Mouse (Mus musculus): ENCODE measurements at regions not wholly inside any gene's neighbourhood (a gene's known extent, or its start where the extent isn't known, plus 50 kb on each side); places are given as distances from the start of the nearest gene placed in this dataset.

GRCm38 (mm10) chr13:107927499-107928215 is 116.6 kb upstream of the Smim15 start:
- Histone ChIP-seq H3K36me3 (ENCODE audit: insufficient read depth, low read length) (no peaks in the 10 kb centered on the region), H3K4me1 (ENCODE audit: insufficient read depth, low read length) (peaks cover 8% of the 10 kb centered on the region), H3K4me3 (ENCODE audit: low read length) (no peak overlapping the region), H3K9me3 (ENCODE audit: low read length) (no peaks in the 10 kb centered on the region), H3K4me2 (replicated peaks; ENCODE audit: low read depth, low read length) (no peak overlapping the region), H3K27ac (ENCODE audit: low read length) (no peak overlapping the region), H3K27me3 (ENCODE audit: insufficient read depth, low read length) (0 out of 2 replicates have a peak, but pooled peaks cover 4% of the 10 kb centered on the region), H3K9ac (replicated peaks; ENCODE audit: low read length) (no peak overlapping the region)
- 83% methylated on average over 10 of the region's 10 CpGs for WGBS
- ATAC-seq (ENCODE audit: low FRiP score, low TSS enrichment): no peak

- H3K4me3 ChIP-seq (ENCODE audit: low read length): no peak overlapping the region
- no peaks in the 10 kb centered on the region for H3K27me3 ChIP-seq (ENCODE audit: insufficient read depth, low read length)
- H3K27ac ChIP-seq (ENCODE audit: low read length): no peak overlapping the region
- no peak overlapping the region for H3K4me2 ChIP-seq (replicated peaks; ENCODE audit: low read depth, low read length)
- H3K36me3 ChIP-seq (ENCODE audit: insufficient read depth, low read length): no peaks in the 10 kb centered on the region
- H3K4me1 ChIP-seq (ENCODE audit: insufficient read depth, low read length): no peaks in the 10 kb centered on the region; the same call in 1 of the 2 replicates
- 0 out of 2 replicates have a peak, but pooled peaks have one; percentile 49 for ATAC-seq (ENCODE audit: low FRiP score, low TSS enrichment)
- H3K9me3 ChIP-seq (ENCODE audit: low read length): no peaks in the 10 kb centered on the region
- H3K9ac ChIP-seq (replicated peaks; ENCODE audit: low read length): no peak overlapping the region
- WGBS: 58% methylated on average over 8 of the region's 8 CpGs
Observed at GRCm38 (mm10) chr13:107925470-107925869, 118.8 kb upstream of the Smim15 start.

- peak; percentile 42; the same call in 1 of the 2 replicates for ATAC-seq (ENCODE audit: low FRiP score, low TSS enrichment)
- Histone ChIP-seq H3K27me3 (ENCODE audit: insufficient read depth, low read length) (no peaks in the 10 kb centered on the region), H3K9ac (replicated peaks; ENCODE audit: low read length) (no peak overlapping the region), H3K4me2 (replicated peaks; ENCODE audit: low read depth, low read length) (no peak overlapping the region), H3K27ac (ENCODE audit: low read length) (no peak overlapping the region), H3K4me1 (ENCODE audit: insufficient read depth, low read length) (no peaks in the 10 kb centered on the region; the same call in 1 of the 2 replicates), H3K36me3 (ENCODE audit: insufficient read depth, low read length) (no peaks in the 10 kb centered on the region), H3K9me3 (ENCODE audit: low read length) (no peaks in the 10 kb centered on the region), H3K4me3 (ENCODE audit: low read length) (no peak overlapping the region)
- WGBS: 53% methylated on average over 19 of the region's 19 CpGs
Observed at GRCm38 (mm10) chr13:107923129-107924114, 120.8 kb upstream of the Smim15 start.

- no peaks in the 10 kb centered on the region for H3K9me3 ChIP-seq (ENCODE audit: low read length)
- no peak overlapping the region for H3K4me3 ChIP-seq (ENCODE audit: low read length)
- ATAC-seq (ENCODE audit: low FRiP score, low TSS enrichment): no peak
- no peak overlapping the region for H3K4me2 ChIP-seq (replicated peaks; ENCODE audit: low read depth, low read length)
- H3K27me3 ChIP-seq (ENCODE audit: insufficient read depth, low read length): no peaks in the 10 kb centered on the region
- H3K36me3 ChIP-seq (ENCODE audit: insufficient read depth, low read length): no peaks in the 10 kb centered on the region
- no peaks in the 10 kb centered on the region; the same call in 1 of the 2 replicates for H3K4me1 ChIP-seq (ENCODE audit: insufficient read depth, low read length)
- no peak overlapping the region for H3K9ac ChIP-seq (replicated peaks; ENCODE audit: low read length)
- no peak overlapping the region for H3K27ac ChIP-seq (ENCODE audit: low read length)
- WGBS: 69% methylated on average over 3 of the region's 3 CpGs
Observed at GRCm38 (mm10) chr13:107919403-107919802, 124.8 kb upstream of the Smim15 start.

GRCm38 (mm10) chr13:107918478-107918877 is 125.8 kb upstream of the Smim15 start:
- H3K9me3 ChIP-seq (ENCODE audit: low read length): no peaks in the 10 kb centered on the region
- H3K36me3 ChIP-seq (ENCODE audit: insufficient read depth, low read length): no peaks in the 10 kb centered on the region
- H3K27me3 ChIP-seq (ENCODE audit: insufficient read depth, low read length): no peaks in the 10 kb centered on the region
- ATAC-seq (ENCODE audit: low FRiP score, low TSS enrichment): no peak
- H3K4me3 ChIP-seq (ENCODE audit: low read length): no peak overlapping the region
- H3K27ac ChIP-seq (ENCODE audit: low read length): no peak overlapping the region
- H3K4me2 ChIP-seq (replicated peaks; ENCODE audit: low read depth, low read length): no peak overlapping the region
- peaks cover 3% of the 10 kb centered on the region; the same call in 1 of the 2 replicates for H3K4me1 ChIP-seq (ENCODE audit: insufficient read depth, low read length)
- no peak overlapping the region for H3K9ac ChIP-seq (replicated peaks; ENCODE audit: low read length)
- WGBS: 86% methylated on average over 7 of the region's 7 CpGs

GRCm38 (mm10) chr13:107918065-107918464 is 126.2 kb upstream of the Smim15 start:
- no peaks in the 10 kb centered on the region for H3K36me3 ChIP-seq (ENCODE audit: insufficient read depth, low read length)
- no peaks in the 10 kb centered on the region for H3K27me3 ChIP-seq (ENCODE audit: insufficient read depth, low read length)
- no peak overlapping the region for H3K4me2 ChIP-seq (replicated peaks; ENCODE audit: low read depth, low read length)
- WGBS: 90% methylated on average over 10 of the region's 10 CpGs
- no peak overlapping the region for H3K9ac ChIP-seq (replicated peaks; ENCODE audit: low read length)
- peaks cover 3% of the 10 kb centered on the region; the same call in 1 of the 2 replicates for H3K4me1 ChIP-seq (ENCODE audit: insufficient read depth, low read length)
- no peaks in the 10 kb centered on the region for H3K9me3 ChIP-seq (ENCODE audit: low read length)
- no peak for ATAC-seq (ENCODE audit: low FRiP score, low TSS enrichment)
- no peak overlapping the region for H3K27ac ChIP-seq (ENCODE audit: low read length)
- no peak overlapping the region for H3K4me3 ChIP-seq (ENCODE audit: low read length)

GRCm38 (mm10) chr13:107917564-107917963 is 126.7 kb upstream of the Smim15 start:
- H3K4me3 ChIP-seq (ENCODE audit: low read length): no peak overlapping the region
- H3K27ac ChIP-seq (ENCODE audit: low read length): no peak overlapping the region
- H3K9ac ChIP-seq (replicated peaks; ENCODE audit: low read length): no peak overlapping the region
- H3K9me3 ChIP-seq (ENCODE audit: low read length): no peaks in the 10 kb centered on the region
- WGBS: 89% methylated on average over 3 of the region's 3 CpGs
- H3K36me3 ChIP-seq (ENCODE audit: insufficient read depth, low read length): no peaks in the 10 kb centered on the region
- no peaks in the 10 kb centered on the region for H3K27me3 ChIP-seq (ENCODE audit: insufficient read depth, low read length)
- no peak for ATAC-seq (ENCODE audit: low FRiP score, low TSS enrichment)
- no peak overlapping the region for H3K4me2 ChIP-seq (replicated peaks; ENCODE audit: low read depth, low read length)
- H3K4me1 ChIP-seq (ENCODE audit: insufficient read depth, low read length): peaks cover 3% of the 10 kb centered on the region; the same call in 1 of the 2 replicates

- Histone ChIP-seq H3K9ac (replicated peaks; ENCODE audit: low read length) (no peak overlapping the region), H3K4me2 (replicated peaks; ENCODE audit: low read depth, low read length) (no peak overlapping the region), H3K4me1 (ENCODE audit: insufficient read depth, low read length) (peaks cover 3% of the 10 kb centered on the region; the same call in 1 of the 2 replicates), H3K27me3 (ENCODE audit: insufficient read depth, low read length) (no peaks in the 10 kb centered on the region), H3K36me3 (ENCODE audit: insufficient read depth, low read length) (no peaks in the 10 kb centered on the region), H3K9me3 (ENCODE audit: low read length) (no peaks in the 10 kb centered on the region), H3K27ac (ENCODE audit: low read length) (no peak overlapping the region), H3K4me3 (ENCODE audit: low read length) (no peak overlapping the region)
- ATAC-seq (ENCODE audit: low FRiP score, low TSS enrichment): no peak
- WGBS: 69% methylated on average over 7 of the region's 7 CpGs
Observed at GRCm38 (mm10) chr13:107910125-107910524, 134.1 kb upstream of the Smim15 start.

GRCm38 (mm10) chr13:107909343-107910067 is 134.7 kb upstream of the Smim15 start:
- ATAC-seq (ENCODE audit: low FRiP score, low TSS enrichment): no peak
- H3K4me3 ChIP-seq (ENCODE audit: low read length): no peak overlapping the region
- no peak overlapping the region for H3K27ac ChIP-seq (ENCODE audit: low read length)
- peaks cover 5% of the 10 kb centered on the region for H3K4me1 ChIP-seq (ENCODE audit: insufficient read depth, low read length)
- no peaks in the 10 kb centered on the region for H3K27me3 ChIP-seq (ENCODE audit: insufficient read depth, low read length)
- H3K36me3 ChIP-seq (ENCODE audit: insufficient read depth, low read length): no peaks in the 10 kb centered on the region
- no peak overlapping the region for H3K4me2 ChIP-seq (replicated peaks; ENCODE audit: low read depth, low read length)
- 55% methylated on average over 15 of the region's 15 CpGs for WGBS
- no peaks in the 10 kb centered on the region for H3K9me3 ChIP-seq (ENCODE audit: low read length)
- H3K9ac ChIP-seq (replicated peaks; ENCODE audit: low read length): no peak overlapping the region

All from kidney, embryonic 16.5 days (tissue).